Comparison of ENCODE assay signal across 9 mouse cellular contexts in the genomic region with DNA sequence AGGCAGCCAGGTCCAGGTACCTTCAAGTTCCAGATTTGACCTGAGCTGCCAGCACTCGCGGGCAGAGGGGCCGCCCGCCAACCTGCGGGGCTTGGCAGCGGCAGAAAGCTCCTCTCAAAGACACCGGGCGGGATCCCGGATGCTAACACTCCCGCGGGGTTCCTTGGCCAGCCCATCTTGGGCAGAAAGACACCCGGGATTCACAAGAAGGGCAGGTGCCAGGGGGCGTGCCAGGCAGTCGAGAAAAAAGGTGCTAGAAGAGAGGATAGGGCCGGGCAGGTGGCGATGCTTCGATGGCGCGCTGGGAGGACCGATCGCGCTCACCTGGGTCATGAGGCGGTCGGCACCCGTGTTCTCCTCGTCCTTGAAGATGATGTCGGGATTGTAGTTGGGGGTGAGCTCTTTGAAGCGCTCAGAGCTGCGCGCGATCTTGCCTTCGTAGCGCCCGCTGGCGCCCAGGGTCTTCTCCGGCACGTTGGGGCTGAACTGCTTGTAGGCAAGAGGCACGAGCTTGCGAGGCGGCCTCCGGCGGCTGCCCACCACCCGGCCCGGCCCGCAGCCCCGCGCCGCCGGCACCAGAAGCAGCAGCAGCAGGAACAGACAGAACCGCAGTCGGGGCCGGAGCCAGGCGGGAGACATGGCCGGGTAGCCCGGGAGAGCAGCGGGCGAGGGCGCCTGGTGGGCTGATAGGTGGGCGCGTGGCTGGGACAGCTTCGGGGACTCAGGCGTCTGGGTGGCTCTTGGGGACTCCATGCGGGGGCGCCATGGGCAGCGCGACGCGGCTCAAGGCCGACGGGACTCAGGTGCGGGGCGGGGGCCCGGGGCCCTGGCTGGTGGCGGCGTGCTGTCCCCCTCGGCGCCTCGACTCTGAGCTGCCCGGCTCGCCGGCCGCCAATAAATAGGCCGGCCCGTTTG. TPM values are rescaled to one million over a fixed set of nuclear protein-coding genes. Genes with fewer than 3 reads are reported as not detected.
DNase-seq lines count a peak whose midpoint lies in the region; ATAC-seq and TF ChIP-seq lines count a peak whose summit lies in the region.
"Had no signal": no experiment of that assay in that cellular context is flagged by ENCODE, and none has a peak within 500 bp of the region (broad histone marks: within the 10 kb centered on the region; RNA-seq: fewer than 3 reads in every experiment).

No protein-coding gene starts in this region.

- H3K9me3 ChIP-seq in lung, embryonic 14.5 days (ENCODE audit: low read depth, low read length), result no peaks in the 10 kb centered on the region
- H3K9me3 ChIP-seq in forebrain, embryonic 14.5 days (replicated peaks; ENCODE audit: control insufficient read depth, low read length), result no peaks in the 10 kb centered on the region
- H3K9me3 ChIP-seq in neural tube, embryonic 14.5 days (ENCODE audit: control insufficient read depth, low read length), result no peaks in the 10 kb centered on the region
- H3K9me3 ChIP-seq: megakaryocyte, embryonic 14.5 days had no signal

- peak overlapping the region; percentile 65 for H3K4me2 ChIP-seq in lung, embryonic 14.5 days
- H3K4me2 ChIP-seq in forebrain, embryonic 14.5 days (ENCODE audit: low read length), result peak overlapping the region; percentile 52
- peak overlapping the region; percentile 52 for H3K4me2 ChIP-seq in neural tube, embryonic 14.5 days (ENCODE audit: low read depth, low read length)

- ATAC-seq in lung, embryonic 14.5 days (ENCODE audit: insufficient read depth), result 0 out of 2 replicates have a peak, but pooled peaks have one; percentile 16
- ATAC-seq in forebrain, embryonic 14.5 days, result no peak
- no peak for ATAC-seq in neural tube, embryonic 14.5 days (ENCODE audit: low read depth)
- no peak for ATAC-seq in erythroid progenitor cell, adult 5-6 weeks (replicated peaks; ENCODE audit: low FRiP score, poor library complexity, severe bottlenecking)

- H3K36me3 ChIP-seq in lung, embryonic 14.5 days (ENCODE audit: insufficient read depth), result no peaks in the 10 kb centered on the region
- no peaks in the 10 kb centered on the region for H3K36me3 ChIP-seq in forebrain, embryonic 14.5 days (ENCODE audit: control insufficient read depth, insufficient read depth, low read length)
- H3K36me3 ChIP-seq in neural tube, embryonic 14.5 days (ENCODE audit: control insufficient read depth, insufficient read depth, low read length), result no peaks in the 10 kb centered on the region

- DNase-seq in lung, embryonic 14.5 days, result no peak
- no peak for DNase-seq in lung, postnatal 14 days
- no peak for DNase-seq in forebrain, embryonic 14.5 days (ENCODE audit: low spot score)
- peak; percentile 56 to 72 for DNase-seq in kidney, postnatal 25 days
- no peak for DNase-seq in urinary bladder, postnatal 25 days (ENCODE audit: low spot score)
- no peak for DNase-seq in urinary bladder, postnatal 36 days (ENCODE audit: low spot score in 2 of 2)

- H3K9ac ChIP-seq in lung, embryonic 14.5 days, result 0 out of 2 replicates have a peak overlapping the region, but pooled peaks have one; percentile 13
- 0 out of 2 replicates have a peak overlapping the region, but pooled peaks have one; percentile 25 for H3K9ac ChIP-seq in forebrain, embryonic 14.5 days (ENCODE audit: low read length)
- H3K9ac ChIP-seq in neural tube, embryonic 14.5 days (replicated peaks; ENCODE audit: low read depth, low read length), result peak overlapping the region; percentile 25; the same call in 1 of the 2 replicates

- peaks cover 4% of the 10 kb centered on the region; the same call in 1 of the 2 replicates for H3K4me1 ChIP-seq in lung, embryonic 14.5 days (ENCODE audit: insufficient read depth)
- peaks cover 9% of the 10 kb centered on the region for H3K4me1 ChIP-seq in forebrain, embryonic 14.5 days (ENCODE audit: control insufficient read depth, insufficient read depth, low read length)
- peaks cover 23% of the 10 kb centered on the region; the same call in 1 of the 2 replicates for H3K4me1 ChIP-seq in neural tube, embryonic 14.5 days (ENCODE audit: control insufficient read depth, insufficient read depth, low read length)

- TF ChIP-seq CTCF in lung, embryonic 14.5 days (IDR thresholded peaks at IDR 0.05; ENCODE audit: low read depth), result no peak

- peak overlapping the region; percentile 38 for H3K4me3 ChIP-seq in lung, embryonic 14.5 days (ENCODE audit: low read depth, low read length)
- H3K4me3 ChIP-seq in forebrain, embryonic 14.5 days (ENCODE audit: low read depth, low read length), result peak overlapping the region; percentile 25
- peak overlapping the region; percentile 24 for H3K4me3 ChIP-seq in neural tube, embryonic 14.5 days (ENCODE audit: low read depth, low read length)
- H3K4me3 ChIP-seq: megakaryocyte, embryonic 14.5 days had no signal

- H3K27me3 ChIP-seq in lung, embryonic 14.5 days (ENCODE audit: insufficient read depth, low read length), result peaks cover 84% of the 10 kb centered on the region
- peaks cover 87% of the 10 kb centered on the region for H3K27me3 ChIP-seq in forebrain, embryonic 14.5 days (replicated peaks; ENCODE audit: control insufficient read depth, insufficient read depth, low read length)
- H3K27me3 ChIP-seq in neural tube, embryonic 14.5 days (ENCODE audit: control insufficient read depth, insufficient read depth, low read length), result peaks cover 72% of the 10 kb centered on the region

- no peak overlapping the region for H3K27ac ChIP-seq in lung, embryonic 14.5 days (ENCODE audit: low read depth)
- no peak overlapping the region for H3K27ac ChIP-seq in forebrain, embryonic 14.5 days (ENCODE audit: low read depth, low read length)
- H3K27ac ChIP-seq in neural tube, embryonic 14.5 days (ENCODE audit: low read depth, low read length), result no peak overlapping the region

- WGBS in lung, embryonic 14.5 days, result 2% methylated on average over 79 of the region's 84 CpGs
- under 1% methylated on average over 79 of the region's 84 CpGs for WGBS in forebrain, embryonic 14.5 days
- under 1% methylated on average over 82 of the region's 84 CpGs for WGBS in neural tube, embryonic 14.5 days

RNA-seq across cellular contexts. Expression of gene Ihh, which starts 0.6 kb away (rescaled TPM):
- polyA plus RNA-seq in lung, embryonic 14.5 days (2014; fragmentation: Nextera tagmentation; extraction: Ambion mirVana), result 0.12 and 0.14 TPM in 2 replicates
- 0.09 and 0.20 TPM in 2 replicates for polyA plus RNA-seq in forebrain, embryonic 14.5 days (2014; fragmentation: Nextera tagmentation; extraction: Ambion mirVana)
- polyA plus RNA-seq in neural tube, embryonic 14.5 days (2014; fragmentation: Nextera tagmentation; extraction: Ambion mirVana), result 0.24 and 0.32 TPM in 2 replicates
- not detected in 2 replicates for total RNA-seq in erythroid progenitor cell, adult 5-6 weeks (2015; ENCODE audit: low replicate concordance)
- total RNA-seq in erythroid progenitor cell, adult 5-6 weeks (2017; ENCODE audit: low replicate concordance), result not detected in 2 replicates

RNA-seq across cellular contexts. Expression of gene Cfap65, which starts 15.4 kb away (rescaled TPM):
- polyA plus RNA-seq in lung, embryonic 14.5 days (2014; fragmentation: Nextera tagmentation; extraction: Ambion mirVana), result 0.05 and 0.14 TPM in 2 replicates
- 0.29 and 0.68 TPM in 2 replicates for polyA plus RNA-seq in forebrain, embryonic 14.5 days (2014; fragmentation: Nextera tagmentation; extraction: Ambion mirVana)
- 0.26 and 0.74 TPM in 2 replicates for polyA plus RNA-seq in neural tube, embryonic 14.5 days (2014; fragmentation: Nextera tagmentation; extraction: Ambion mirVana)
- total RNA-seq in erythroid progenitor cell, adult 5-6 weeks (2015; ENCODE audit: low replicate concordance), result not detected in 2 replicates
- not detected in 2 replicates for total RNA-seq in erythroid progenitor cell, adult 5-6 weeks (2017; ENCODE audit: low replicate concordance)

RNA-seq across cellular contexts. Expression of gene Cryba2, which starts 57.9 kb away (rescaled TPM):
- not detected in 2 replicates for polyA plus RNA-seq in lung, embryonic 14.5 days (2014; fragmentation: Nextera tagmentation; extraction: Ambion mirVana)
- polyA plus RNA-seq in forebrain, embryonic 14.5 days (2014; fragmentation: Nextera tagmentation; extraction: Ambion mirVana), result not detected in 2 replicates
- 0.40 and 1.7 TPM in 2 replicates for polyA plus RNA-seq in neural tube, embryonic 14.5 days (2014; fragmentation: Nextera tagmentation; extraction: Ambion mirVana)
- not detected in 2 replicates for total RNA-seq in erythroid progenitor cell, adult 5-6 weeks (2015; ENCODE audit: low replicate concordance)
- not detected in 2 replicates for total RNA-seq in erythroid progenitor cell, adult 5-6 weeks (2017; ENCODE audit: low replicate concordance)

Comparison
In these comparisons a context has a peak if more than half of its experiments do, and no peak if none do; other contexts are left out.
1. DNase-seq: peak in kidney, postnatal 25 days (2 of 2); none in lung, embryonic 14.5 days (single experiment), lung, postnatal 14 days (single experiment), forebrain, embryonic 14.5 days (single experiment), urinary bladder, postnatal 25 days (single experiment) and urinary bladder, postnatal 36 days (0 of 2).
2. Peak in every context shown above with its lines, with median percentiles within 50 percentile points of each other: H3K4me2 ChIP-seq, H3K4me3 ChIP-seq and H3K9ac ChIP-seq.